Mouse (Mus musculus) midbrain, embryonic 14.5 days (tissue): ENCODE results near the gene Itga8. TPM values are rescaled to one million over a fixed set of nuclear protein-coding genes. Genes with fewer than 3 reads are reported as not detected.

Experiments used
- ATAC-seq: fragments of 200-750 bp; cut with Nextera tagmentation; 2 replicates; pipeline ENCODE4 v1.8.0; 2017; ENCODE audit warnings: moderate number of reproducible peaks, moderate library complexity; ENCODE audit not compliant: low FRiP score, low TSS enrichment
- DNase-seq: peaks from one replicate; pipeline ENCODE4 v3.0.0-alpha.2; 2015
- H3K27ac ChIP-seq: fragments of 300-500 bp; sonication (generic); replicated peaks from 2 replicates; pipeline ENCODE4 v1.5.1; 2014; ENCODE audit warnings: mild to moderate bottlenecking, low read depth, low read length, moderate library complexity
- H3K27me3 ChIP-seq: fragments of 300-500 bp; sonication (generic); 2 replicates; pipeline ENCODE4 v1.6.1; 2014; ENCODE audit warnings: low read length, control low read depth, mixed read lengths; ENCODE audit not compliant: control insufficient read depth, insufficient read depth
- H3K36me3 ChIP-seq: fragments of 300-500 bp; sonication (generic); 2 replicates; pipeline ENCODE4 v1.6.1; 2014; ENCODE audit warnings: low read length, control low read depth; ENCODE audit not compliant: control insufficient read depth, insufficient read depth
- H3K4me1 ChIP-seq: fragments of 300-500 bp; sonication (generic); 2 replicates; pipeline ENCODE4 v1.6.1; 2014; ENCODE audit warnings: mild to moderate bottlenecking, antibody characterized with exemption, low read length, control low read depth; ENCODE audit not compliant: control insufficient read depth, insufficient read depth
- H3K4me2 ChIP-seq: fragments of 300-500 bp; sonication (generic); 2 replicates; pipeline ENCODE4 v1.6.1; 2014; ENCODE audit warnings: mild to moderate bottlenecking, low read length, moderate library complexity
- H3K4me3 ChIP-seq: fragments of 300-500 bp; sonication (generic); replicated peaks from 2 replicates; pipeline ENCODE4 v1.5.1; 2014; ENCODE audit warnings: low read depth, low read length
- H3K9ac ChIP-seq: fragments of 300-500 bp; sonication (generic); replicated peaks from 2 replicates; pipeline ENCODE4 v1.6.1; 2014; ENCODE audit warnings: mild to moderate bottlenecking, low read length, moderate library complexity
- H3K9me3 ChIP-seq: fragments of 300-500 bp; sonication (generic); 2 replicates; pipeline ENCODE4 v1.6.1; 2016; ENCODE audit warnings: low read length, control low read depth, mixed read lengths; ENCODE audit not compliant: control insufficient read depth
- WGBS: fragments of 180-500 bp; shearing (Covaris S2); extraction: QIAGEN DNeasy Blood & Tissue Kit; methylation state at CpG from one replicate; pipeline ENCODE4 v1.1.7; 2014; 5-methylcytosine and 5-hydroxymethylcytosine counted together
- polyA plus RNA-seq: library from polyadenylated mRNA; unstranded; fragments of >200 nt; fragmentation: Nextera tagmentation; extraction: Ambion mirVana; gene quantifications from 2 replicates; pipeline ENCODE4 v1.2.1, GENCODE M21; 2014

Gene Itga8
- polyA plus RNA-seq, 1 experiment from 2014 or later, result 2.1 TPM

- no peak for ATAC-seq
- no peak for DNase-seq
Observed at GRCm38 (mm10) chr2:12325868-12326267, 24.1 kb upstream of the Itga8 start.

GRCm38 (mm10) chr2:12325417-12325816, 23.7 kb upstream of the Itga8 start:
- Histone ChIP-seq H3K4me1 (peaks cover 15% of the 10 kb centered on the region), H3K4me2 (no peak overlapping the region), H3K4me3 (no peak overlapping the region), H3K36me3 (no peaks in the 10 kb centered on the region), H3K27ac (no peak overlapping the region), H3K9me3 (no peaks in the 10 kb centered on the region), H3K9ac (no peak overlapping the region), H3K27me3 (no peaks in the 10 kb centered on the region)
- DNase-seq (no peak), ATAC-seq (no peak)
- WGBS, result 91% methylated on average over 6 of the region's 6 CpGs

More at GRCm38 (mm10) chr2:12325868-12326267, 24.1 kb upstream of the Itga8 start:
- peaks cover 15% of the 10 kb centered on the region for H3K4me1 ChIP-seq
- H3K36me3 ChIP-seq, result no peaks in the 10 kb centered on the region
- no peak overlapping the region for H3K27ac ChIP-seq
- no peak overlapping the region for H3K9ac ChIP-seq
- no peak overlapping the region for H3K4me3 ChIP-seq
- no peaks in the 10 kb centered on the region for H3K27me3 ChIP-seq
- H3K9me3 ChIP-seq, result no peaks in the 10 kb centered on the region
- H3K4me2 ChIP-seq, result no peak overlapping the region
- WGBS, result 75% methylated on average over 2 of the region's 2 CpGs

GRCm38 (mm10) chr2:12320914-12321313, 19.2 kb upstream of the Itga8 start:
- 84% methylated on average over 4 of the region's 4 CpGs for WGBS
- no peak for ATAC-seq
- Histone ChIP-seq H3K9me3 (no peaks in the 10 kb centered on the region), H3K4me3 (no peak overlapping the region), H3K27ac (no peak overlapping the region), H3K9ac (no peak overlapping the region), H3K4me2 (no peak overlapping the region), H3K36me3 (no peaks in the 10 kb centered on the region), H3K4me1 (no peaks in the 10 kb centered on the region), H3K27me3 (no peaks in the 10 kb centered on the region)
- DNase-seq, result no peak

GRCm38 (mm10) chr2:12318715-12319114, 17.0 kb upstream of the Itga8 start:
- DNase-seq, result no peak
- Histone ChIP-seq H3K4me1 (no peaks in the 10 kb centered on the region), H3K27me3 (no peaks in the 10 kb centered on the region), H3K9me3 (no peaks in the 10 kb centered on the region), H3K27ac (no peak overlapping the region), H3K4me3 (no peak overlapping the region), H3K4me2 (no peak overlapping the region), H3K9ac (no peak overlapping the region), H3K36me3 (no peaks in the 10 kb centered on the region)
- whole genome bisulfite sequencing, result 90% methylated on average over 3 of the region's 3 CpGs
- ATAC-seq, result no peak

GRCm38 (mm10) chr2:12318036-12318435, 16.3 kb upstream of the Itga8 start:
- no peak for ATAC-seq
- no peak overlapping the region for H3K4me2 ChIP-seq
- H3K27ac ChIP-seq, result no peak overlapping the region
- no peak overlapping the region for H3K4me3 ChIP-seq
- no peaks in the 10 kb centered on the region for H3K36me3 ChIP-seq
- DNase-seq, result no peak
- H3K9me3 ChIP-seq, result no peaks in the 10 kb centered on the region
- H3K27me3 ChIP-seq, result no peaks in the 10 kb centered on the region
- H3K9ac ChIP-seq, result no peak overlapping the region
- 92% methylated on average over 4 of the region's 4 CpGs for WGBS
- H3K4me1 ChIP-seq, result no peaks in the 10 kb centered on the region

GRCm38 (mm10) chr2:12317343-12317742, 15.6 kb upstream of the Itga8 start:
- H3K36me3 ChIP-seq, result no peaks in the 10 kb centered on the region
- no peak for ATAC-seq
- H3K4me1 ChIP-seq, result no peaks in the 10 kb centered on the region
- 87% methylated on average over 5 of the region's 5 CpGs for WGBS
- H3K4me2 ChIP-seq, result no peak overlapping the region
- H3K9me3 ChIP-seq, result no peaks in the 10 kb centered on the region
- no peak overlapping the region for H3K27ac ChIP-seq
- H3K27me3 ChIP-seq, result no peaks in the 10 kb centered on the region
- no peak for DNase-seq
- H3K9ac ChIP-seq, result no peak overlapping the region
- no peak overlapping the region for H3K4me3 ChIP-seq

GRCm38 (mm10) chr2:12316361-12316760, 14.6 kb upstream of the Itga8 start:
- ATAC-seq (no peak), DNase-seq (no peak)
- Histone ChIP-seq H3K27me3 (no peaks in the 10 kb centered on the region), H3K36me3 (no peaks in the 10 kb centered on the region), H3K27ac (no peak overlapping the region), H3K4me2 (no peak overlapping the region), H3K9ac (no peak overlapping the region), H3K9me3 (no peaks in the 10 kb centered on the region), H3K4me1 (no peaks in the 10 kb centered on the region), H3K4me3 (no peak overlapping the region)
- 38% methylated on average over 7 of the region's 7 CpGs for WGBS

- ATAC-seq, result no peak
- 79% methylated on average over 6 of the region's 6 CpGs for WGBS
- H3K4me2 ChIP-seq, result no peak overlapping the region
Observed at GRCm38 (mm10) chr2:12314028-12314427, 12.3 kb upstream of the Itga8 start.

GRCm38 (mm10) chr2:12308466-12308865, 6.7 kb upstream of the Itga8 start:
- Histone ChIP-seq H3K4me2 (no peak overlapping the region), H3K27me3 (no peaks in the 10 kb centered on the region), H3K9ac (no peak overlapping the region), H3K4me3 (no peak overlapping the region), H3K9me3 (no peaks in the 10 kb centered on the region), H3K27ac (no peak overlapping the region), H3K36me3 (no peaks in the 10 kb centered on the region), H3K4me1 (no peaks in the 10 kb centered on the region)
- ATAC-seq, result no peak
- DNase-seq, result no peak

More at GRCm38 (mm10) chr2:12314028-12314427, 12.3 kb upstream of the Itga8 start:
- Histone ChIP-seq H3K27me3 (no peaks in the 10 kb centered on the region), H3K4me3 (no peak overlapping the region), H3K4me1 (no peaks in the 10 kb centered on the region), H3K9me3 (no peaks in the 10 kb centered on the region), H3K9ac (no peak overlapping the region), H3K27ac (no peak overlapping the region), H3K36me3 (no peaks in the 10 kb centered on the region)
- DNase-seq, result no peak
